Mouse (Mus musculus) hindbrain, embryonic 11.5 days (tissue): ENCODE results near the gene Glt1d1. TPM values are rescaled to one million over a fixed set of nuclear protein-coding genes. Genes with fewer than 3 reads are reported as not detected.

Experiments
- ATAC-seq: fragments of 200-750 bp; cut with Nextera tagmentation; 2 replicates; pipeline ENCODE4 v1.8.0; 2017; ENCODE audit warnings: mild to moderate bottlenecking, moderate TSS enrichment, moderate library complexity; ENCODE audit not compliant: low FRiP score
- DNase-seq: peaks from one replicate; pipeline ENCODE4 v3.0.0-alpha.2; 2015; ENCODE audit warnings: low spot score
- H3K27ac ChIP-seq: fragments of 300-500 bp; sonication (generic); 2 replicates; pipeline ENCODE4 v1.5.1; 2014; ENCODE audit warnings: mild to moderate bottlenecking, low read depth, low read length
- H3K27me3 ChIP-seq: fragments of 300-500 bp; sonication (generic); 2 replicates; pipeline ENCODE4 v1.6.1; 2014; ENCODE audit warnings: mild to moderate bottlenecking, low read length, moderate library complexity, mixed read lengths; ENCODE audit not compliant: control insufficient read depth, insufficient read depth
- H3K36me3 ChIP-seq: fragments of 300-500 bp; sonication (generic); 2 replicates; pipeline ENCODE4 v1.6.1; 2014; ENCODE audit warnings: mild to moderate bottlenecking, low read length, moderate library complexity, mixed read lengths; ENCODE audit not compliant: control insufficient read depth, insufficient read depth
- H3K4me1 ChIP-seq: fragments of 300-500 bp; sonication (generic); replicated peaks from 2 replicates; pipeline ENCODE4 v1.6.1; 2014; ENCODE audit warnings: low read length, mixed read lengths; ENCODE audit not compliant: control insufficient read depth, insufficient read depth
- H3K4me2 ChIP-seq: fragments of 300-500 bp; sonication (generic); replicated peaks from 2 replicates; pipeline ENCODE4 v1.6.1; 2014; ENCODE audit warnings: mild to moderate bottlenecking, low read depth, low read length
- H3K4me3 ChIP-seq: fragments of 300-500 bp; sonication (generic); 2 replicates; pipeline ENCODE4 v1.5.1; 2014; ENCODE audit warnings: low read depth, low read length
- H3K9ac ChIP-seq: fragments of 300-500 bp; sonication (generic); 2 replicates; pipeline ENCODE4 v1.6.1; 2014; ENCODE audit warnings: low read depth, low read length
- H3K9me3 ChIP-seq: fragments of 300-500 bp; sonication (generic); 2 replicates; pipeline ENCODE4 v1.6.1; 2016; ENCODE audit warnings: low read length; ENCODE audit not compliant: control insufficient read depth
- WGBS: fragments of 180-500 bp; shearing (Covaris S2); extraction: QIAGEN DNeasy Blood & Tissue Kit; methylation state at CpG from one replicate; pipeline ENCODE4 v1.1.7; 2014; 5-methylcytosine and 5-hydroxymethylcytosine counted together
- polyA plus RNA-seq: library from polyadenylated mRNA; unstranded; fragments of >200 nt; fragmentation: Nextera tagmentation; extraction: Ambion mirVana; gene quantifications from 2 replicates; pipeline ENCODE4 v1.2.1, GENCODE M21; 2014

Glt1d1 gene
- polyA plus RNA-seq, 1 experiment from 2014 or later = 0.88 TPM

DNA sequence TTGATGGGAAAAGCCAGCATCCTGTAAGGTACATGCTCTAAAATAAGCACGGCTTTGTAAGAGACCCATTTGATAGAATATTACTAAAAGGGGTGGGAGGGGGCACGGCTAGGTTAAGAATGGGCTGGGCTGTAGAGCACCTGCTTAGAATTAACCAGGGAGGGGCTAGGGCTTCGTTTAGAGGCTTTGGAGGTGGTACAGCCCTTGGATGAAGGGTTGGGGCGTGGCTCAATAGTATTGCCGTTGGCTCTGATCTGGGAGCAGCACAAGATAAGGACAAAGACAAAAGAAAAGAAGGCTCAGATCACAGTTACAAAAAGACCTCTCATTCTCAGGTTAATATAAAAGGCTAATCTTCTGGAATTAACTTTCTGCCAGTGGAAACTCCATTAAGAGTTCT is 28.2 kb downstream of the Glt1d1 start:
- 81% methylated on average over 5 of the region's 5 CpGs for WGBS
- H3K4me1 ChIP-seq = no peaks in the 10 kb centered on the region

DNA sequence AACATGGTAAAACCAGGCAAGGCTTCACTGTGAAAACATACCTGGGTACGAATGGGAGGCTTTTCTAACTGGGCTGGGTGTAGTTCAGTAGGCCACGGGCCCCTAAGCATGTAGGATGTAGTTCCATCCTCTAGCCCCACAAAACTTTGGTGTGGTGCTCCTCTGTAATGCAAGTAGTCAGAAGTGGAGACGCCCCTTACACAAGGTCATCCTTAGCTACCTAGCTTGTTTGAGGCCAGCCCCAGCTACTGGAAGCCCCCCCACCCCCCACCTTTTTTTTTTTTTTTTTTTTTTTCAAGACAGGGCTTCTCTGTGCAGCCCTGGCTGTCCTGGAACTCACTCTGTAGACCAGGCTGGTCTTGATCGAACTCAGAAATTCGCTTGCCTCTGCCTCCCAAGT is 28.9 kb downstream of the Glt1d1 start:
- WGBS = 91% methylated on average over 5 of the region's 5 CpGs
- DNase-seq = no peak
- Histone ChIP-seq H3K4me1 (no peaks in the 10 kb centered on the region), H3K9ac (no peak overlapping the region), H3K36me3 (no peaks in the 10 kb centered on the region), H3K4me2 (no peak overlapping the region), H3K27me3 (no peaks in the 10 kb centered on the region), H3K27ac (no peak overlapping the region), H3K9me3 (no peaks in the 10 kb centered on the region), H3K4me3 (no peak overlapping the region)
- no peak for ATAC-seq

More for the DNA sequence above, 28.2 kb downstream of the Glt1d1 start:
- DNase-seq = no peak
- H3K9me3 ChIP-seq = no peaks in the 10 kb centered on the region
- no peak overlapping the region for H3K27ac ChIP-seq
- no peaks in the 10 kb centered on the region for H3K36me3 ChIP-seq
- no peaks in the 10 kb centered on the region for H3K27me3 ChIP-seq
- no peak overlapping the region for H3K4me2 ChIP-seq
- ATAC-seq = no peak
- no peak overlapping the region for H3K4me3 ChIP-seq
- no peak overlapping the region for H3K9ac ChIP-seq

DNA sequence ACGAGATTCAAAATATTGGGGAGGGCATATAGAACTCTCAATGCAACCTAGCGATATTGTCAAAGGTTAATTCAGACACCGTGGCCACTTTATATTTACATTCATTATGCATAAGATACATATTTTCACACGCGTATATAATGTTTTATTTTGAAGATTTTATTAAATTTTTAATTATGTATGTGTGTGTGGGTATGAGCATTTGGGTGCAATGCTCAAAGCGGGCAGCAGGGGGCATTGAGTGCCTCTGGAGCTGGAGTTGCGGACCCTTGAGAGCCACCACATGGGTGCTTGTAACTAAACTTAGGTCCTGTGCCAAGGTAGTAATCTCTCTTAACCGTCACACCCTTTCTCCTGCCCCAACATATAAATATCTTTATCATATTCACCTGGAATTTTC is 41.9 kb downstream of the Glt1d1 start:
- H3K4me2 ChIP-seq = no peak overlapping the region
- no peaks in the 10 kb centered on the region for H3K4me1 ChIP-seq
- DNase-seq (no peak), ATAC-seq (no peak)
- H3K4me3 ChIP-seq = no peak overlapping the region
- H3K9me3 ChIP-seq = no peaks in the 10 kb centered on the region
- no peak overlapping the region for H3K9ac ChIP-seq
- H3K27ac ChIP-seq = no peak overlapping the region
- H3K27me3 ChIP-seq = no peaks in the 10 kb centered on the region
- H3K36me3 ChIP-seq = no peaks in the 10 kb centered on the region
- WGBS = 90% methylated on average over 8 of the region's 8 CpGs

DNA sequence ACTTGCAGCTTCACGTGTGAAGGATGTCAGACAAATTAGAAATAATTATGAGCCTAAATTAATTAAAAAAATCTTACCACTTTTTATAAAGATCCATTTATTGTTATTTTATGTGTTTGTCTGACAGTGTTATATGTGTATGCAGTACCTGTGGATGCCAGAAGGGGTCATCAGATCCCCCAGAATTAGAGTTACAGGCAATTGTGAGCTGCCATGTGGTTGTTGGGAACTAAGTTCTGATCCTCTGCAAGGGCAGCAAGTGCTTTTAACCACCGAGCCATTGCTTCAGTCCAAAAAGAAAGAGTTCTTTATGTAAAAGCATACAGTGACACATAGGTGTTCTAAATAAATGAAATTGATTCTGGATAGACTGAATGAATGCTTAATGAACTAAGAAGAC is 45.5 kb downstream of the Glt1d1 start:
- no peak overlapping the region for H3K27ac ChIP-seq
- no peaks in the 10 kb centered on the region for H3K4me1 ChIP-seq
- no peak overlapping the region for H3K9ac ChIP-seq
- no peaks in the 10 kb centered on the region for H3K36me3 ChIP-seq
- H3K27me3 ChIP-seq = no peaks in the 10 kb centered on the region
- H3K9me3 ChIP-seq = no peaks in the 10 kb centered on the region
- H3K4me2 ChIP-seq = no peak overlapping the region
- 93% methylated on average over 2 of the region's 2 CpGs for WGBS
- no peak for DNase-seq
- H3K4me3 ChIP-seq = no peak overlapping the region
- no peak for ATAC-seq

DNA sequence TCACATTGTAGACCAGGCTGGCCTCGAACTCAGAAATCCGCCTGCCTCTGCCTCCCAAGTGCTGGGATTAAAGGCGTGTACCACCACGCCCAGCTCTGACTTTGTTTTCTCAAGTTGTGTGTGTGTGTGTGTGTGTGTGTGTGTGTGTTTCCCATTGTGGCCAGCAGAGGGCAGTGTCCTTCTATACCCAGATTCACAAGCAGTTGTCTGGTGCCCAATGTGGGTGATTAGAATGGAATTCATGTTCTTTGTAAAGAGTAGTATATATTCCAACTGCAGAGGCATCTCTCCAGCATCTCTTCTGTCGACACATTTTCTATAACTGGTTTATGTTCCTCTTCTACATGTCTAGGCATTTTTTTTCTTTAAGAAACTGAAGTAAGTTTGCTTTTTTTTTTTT is 46.4 kb downstream of the Glt1d1 start:
- WGBS = over 99% methylated on average over 5 of the region's 5 CpGs

DNA sequence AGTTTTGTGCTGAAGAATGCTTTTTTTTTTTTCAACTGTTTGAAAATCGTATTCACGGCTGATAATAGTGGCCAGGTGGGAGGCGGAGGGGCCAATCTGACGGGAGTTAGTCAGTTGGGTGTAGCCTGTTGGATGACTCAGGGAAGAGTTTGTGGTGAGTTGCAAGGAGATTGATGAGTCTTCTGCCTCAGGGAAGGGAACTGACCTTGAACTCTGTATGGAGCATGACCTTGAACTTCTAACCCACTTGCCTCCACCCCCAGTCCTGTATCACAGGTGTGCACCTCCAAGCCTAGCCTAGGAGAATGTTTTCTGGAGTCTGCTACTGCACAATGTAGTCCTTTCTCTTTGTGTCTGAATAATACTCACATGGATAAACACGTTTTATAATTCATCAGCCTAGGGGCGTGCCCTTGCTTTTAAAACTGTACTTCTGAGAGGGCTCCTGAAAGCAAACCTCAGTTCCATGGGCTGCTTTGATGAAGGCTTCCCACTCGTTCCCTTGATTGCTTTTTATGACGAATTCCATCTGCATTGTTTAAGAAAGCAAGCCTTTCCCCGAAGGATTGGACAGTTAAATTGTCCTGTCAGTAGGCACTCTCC is 56.6 kb downstream of the Glt1d1 start:
- Histone ChIP-seq H3K9me3 (no peaks in the 10 kb centered on the region), H3K27ac (no peak overlapping the region), H3K4me1 (0 out of 2 replicates have a peak, but pooled peaks cover 2% of the 10 kb centered on the region), H3K9ac (no peak overlapping the region), H3K36me3 (no peaks in the 10 kb centered on the region), H3K4me2 (no peak overlapping the region), H3K4me3 (no peak overlapping the region), H3K27me3 (no peaks in the 10 kb centered on the region)
- no peak for ATAC-seq
- 82% methylated on average over 9 of the region's 9 CpGs for WGBS
- DNase-seq = no peak

More for the DNA sequence above, 46.4 kb downstream of the Glt1d1 start:
- no peak overlapping the region for H3K9ac ChIP-seq
- H3K4me1 ChIP-seq = no peaks in the 10 kb centered on the region
- H3K36me3 ChIP-seq = no peaks in the 10 kb centered on the region
- no peak overlapping the region for H3K4me3 ChIP-seq
- H3K9me3 ChIP-seq = no peaks in the 10 kb centered on the region
- H3K4me2 ChIP-seq = no peak overlapping the region
- no peak overlapping the region for H3K27ac ChIP-seq
- ATAC-seq (no peak), DNase-seq (no peak)
- H3K27me3 ChIP-seq = no peaks in the 10 kb centered on the region

DNA sequence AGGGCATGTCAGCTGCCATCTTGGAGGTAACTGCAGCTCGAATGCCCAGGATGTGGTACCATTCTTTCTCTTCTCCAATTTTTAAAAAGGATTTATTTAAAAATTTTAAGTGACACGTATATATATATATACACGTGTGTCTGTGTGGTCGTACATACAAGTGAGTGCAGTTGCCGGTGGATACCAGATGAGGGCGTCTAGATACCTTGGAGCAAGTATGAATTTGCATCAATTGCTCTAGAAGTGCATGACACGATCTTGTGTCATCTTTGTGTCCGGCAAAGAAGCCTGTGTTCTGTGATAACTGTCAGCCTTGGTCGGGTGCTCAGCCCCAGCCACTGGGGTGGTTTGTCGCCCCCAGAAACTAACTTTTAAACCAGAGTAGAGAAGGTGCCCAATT is 59.0 kb downstream of the Glt1d1 start:
- no peak overlapping the region for H3K4me3 ChIP-seq
- 0 out of 2 replicates have a peak, but pooled peaks cover 2% of the 10 kb centered on the region for H3K4me1 ChIP-seq
- ATAC-seq (no peak), DNase-seq (no peak)
- H3K9me3 ChIP-seq = no peaks in the 10 kb centered on the region
- no peaks in the 10 kb centered on the region for H3K36me3 ChIP-seq
- H3K27ac ChIP-seq = no peak overlapping the region
- H3K9ac ChIP-seq = no peak overlapping the region
- H3K4me2 ChIP-seq = no peak overlapping the region
- 87% methylated on average over 10 of the region's 10 CpGs for WGBS
- no peaks in the 10 kb centered on the region for H3K27me3 ChIP-seq

DNA sequence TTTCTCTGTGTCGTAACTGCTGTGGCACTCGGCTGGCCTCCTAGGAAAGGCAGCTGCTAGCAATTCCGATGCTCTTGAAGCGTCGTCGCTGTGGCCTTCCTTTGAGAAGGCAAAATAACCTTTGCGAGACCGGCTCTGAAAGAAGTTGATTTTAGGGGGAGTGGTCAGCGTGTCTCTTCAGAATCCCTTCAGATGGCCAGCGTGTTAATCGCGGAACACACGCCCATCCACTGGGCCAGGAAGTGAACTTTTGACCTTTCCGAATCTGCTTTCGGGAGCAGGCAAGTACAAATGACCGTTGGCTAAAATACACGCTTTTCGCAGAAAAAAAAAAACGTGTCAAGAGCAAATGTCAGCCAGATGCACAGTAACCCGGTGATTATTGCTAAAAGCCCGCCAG is 59.5 kb downstream of the Glt1d1 start:
- ATAC-seq (no peak), DNase-seq (no peak)
- Histone ChIP-seq H3K4me1 (0 out of 2 replicates have a peak, but pooled peaks cover 2% of the 10 kb centered on the region), H3K4me3 (no peak overlapping the region), H3K4me2 (no peak overlapping the region), H3K9ac (no peak overlapping the region), H3K27me3 (no peaks in the 10 kb centered on the region), H3K36me3 (no peaks in the 10 kb centered on the region), H3K9me3 (no peaks in the 10 kb centered on the region), H3K27ac (no peak overlapping the region)
- WGBS = 39% methylated on average over 21 of the region's 21 CpGs

DNA sequence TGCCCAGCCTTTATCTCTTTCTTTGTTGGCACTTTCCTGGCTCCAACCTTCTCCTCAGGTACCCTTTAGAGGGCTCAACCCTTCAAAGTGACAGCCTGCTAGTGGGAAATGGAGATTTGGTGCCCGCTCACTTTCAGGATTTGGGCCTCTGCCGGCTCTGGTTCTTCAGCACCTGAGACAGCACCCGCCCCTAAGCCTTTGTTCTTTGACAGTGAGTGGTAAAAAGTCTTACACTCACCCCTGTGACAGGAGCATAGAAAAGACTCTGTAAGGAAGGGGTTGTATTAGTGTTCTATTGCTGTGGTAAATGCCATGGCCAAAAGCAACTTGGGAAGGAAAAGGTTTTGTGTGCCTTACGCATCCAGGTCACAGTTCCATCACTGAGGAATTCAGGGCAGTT is 63.8 kb downstream of the Glt1d1 start:
- no peak overlapping the region for H3K27ac ChIP-seq
- H3K36me3 ChIP-seq = no peaks in the 10 kb centered on the region
- ATAC-seq (no peak), DNase-seq (no peak)
- H3K4me1 ChIP-seq = 0 out of 2 replicates have a peak, but pooled peaks cover 2% of the 10 kb centered on the region
- no peaks in the 10 kb centered on the region for H3K9me3 ChIP-seq
- no peaks in the 10 kb centered on the region for H3K27me3 ChIP-seq
- no peak overlapping the region for H3K9ac ChIP-seq
- no peak overlapping the region for H3K4me3 ChIP-seq
- no peak overlapping the region for H3K4me2 ChIP-seq
- 77% methylated on average over 4 of the region's 4 CpGs for WGBS
